Mouse (Mus musculus): Measurements from ENCODE around the gene Mbnl2. TPM values are rescaled to one million over a fixed set of nuclear protein-coding genes. Genes with fewer than 3 reads are reported as not detected.

Gene Mbnl2
- total and polyA plus RNA-seq, 3 experiments, result 5.6 to 8.6 TPM; not detected in 1

DNA sequence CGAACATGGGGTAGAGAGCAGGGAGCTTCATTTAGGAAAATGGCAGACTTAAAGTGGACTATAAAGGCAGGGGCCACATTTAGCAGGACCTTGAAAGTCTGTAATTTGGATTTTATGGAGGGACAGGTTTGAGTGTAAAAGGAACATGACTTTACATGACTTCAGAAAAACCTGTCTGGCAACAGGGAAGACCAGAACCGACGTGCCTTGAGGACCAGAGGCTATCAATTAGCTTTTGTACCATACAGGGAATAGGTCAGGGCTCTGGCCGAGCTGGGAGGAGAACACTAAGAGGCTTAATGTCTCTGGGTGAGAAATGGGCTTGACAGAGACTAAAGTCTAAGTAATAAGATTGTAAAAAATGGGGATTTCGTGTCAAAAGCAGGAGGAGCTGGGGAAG is 1.7 kb upstream of the Mbnl2 start:
- no peaks in the 10 kb centered on the region for H3K27me3 ChIP-seq (ENCODE audit: control insufficient read depth in 1 of 2, insufficient read depth in 2 of 2, low read length in 2 of 2)
- H3K79me2 ChIP-seq (ENCODE audit: control insufficient read depth, insufficient read depth, low read length, poor library complexity), result peaks cover 8% of the 10 kb centered on the region
- no peak overlapping the region for H3K4me3 ChIP-seq (ENCODE audit: control insufficient read depth in 1 of 2, insufficient read depth in 1 of 2, low read depth in 2 of 2, low read length in 2 of 2)
- no peak overlapping the region for H3K27ac ChIP-seq (ENCODE audit: control insufficient read depth, low read depth, low read length)
- H3K36me3 ChIP-seq (ENCODE audit: control insufficient read depth in 1 of 2, insufficient read depth in 2 of 2, low read length in 2 of 2), result peaks cover 0 to 3% of the 10 kb centered on the region in 2 experiments; a peak in 2 of 4 replicates
- no peak for TF ChIP-seq MEF2A (IDR thresholded peaks at IDR 0.05; ENCODE audit: extremely low read depth, insufficient replicate concordance, low read depth, low read length, poor library complexity, severe bottlenecking)
- no peak for TF ChIP-seq ZC3H11A (IDR thresholded peaks at IDR 0.05; ENCODE audit: low read depth, low read length)
- no peak for TF ChIP-seq GABPA (IDR thresholded peaks at IDR 0.05; ENCODE audit: low read depth, low read length)
- TF ChIP-seq MYC (IDR thresholded peaks at IDR 0.05; ENCODE audit: low read depth, low read length), result no peak
- no peak for TF ChIP-seq ELF1 (IDR thresholded peaks at IDR 0.05; ENCODE audit: low read depth, low read length)
- TF ChIP-seq CHD1 (IDR thresholded peaks at IDR 0.05; ENCODE audit: low read depth, low read length), result no peak
- TF ChIP-seq MAX (IDR thresholded peaks at IDR 0.05; ENCODE audit: low read length), result no peak
- no peak for TF ChIP-seq JUND (IDR thresholded peaks at IDR 0.05; ENCODE audit: low read depth, low read length)
- no peak for TF ChIP-seq CHD2 (IDR thresholded peaks at IDR 0.05; ENCODE audit: low read length)
- no peak for TF ChIP-seq ZNF384 (IDR thresholded peaks at IDR 0.05; ENCODE audit: low read depth, low read length)
- no peak for TF ChIP-seq RCOR1 (IDR thresholded peaks at IDR 0.05; ENCODE audit: low read depth, low read length)
- TF ChIP-seq KAT2A (conservative IDR thresholded peaks at IDR 0.05; ENCODE audit: low read depth, low read length), result no peak
- no peak for TF ChIP-seq NRF1 (IDR thresholded peaks at IDR 0.05; ENCODE audit: insufficient read depth, low read depth, low read length, poor library complexity, severe bottlenecking)
- TF ChIP-seq ZKSCAN1 (IDR thresholded peaks at IDR 0.05; ENCODE audit: low read depth, low read length), result no peak
- H3K9me3 ChIP-seq (replicated peaks; ENCODE audit: insufficient read depth, low read length), result no peaks in the 10 kb centered on the region
- peaks cover 5 to 6% of the 10 kb centered on the region in 2 experiments for H3K4me1 ChIP-seq (ENCODE audit: control insufficient read depth in 1 of 2, insufficient read depth in 2 of 2, low read length in 2 of 2)
- H3K9ac ChIP-seq (ENCODE audit: control insufficient read depth, low read depth, low read length, poor library complexity, severe bottlenecking), result no peak overlapping the region
- no peak for DNase-seq (ENCODE audit: low read depth, low spot score)

DNA sequence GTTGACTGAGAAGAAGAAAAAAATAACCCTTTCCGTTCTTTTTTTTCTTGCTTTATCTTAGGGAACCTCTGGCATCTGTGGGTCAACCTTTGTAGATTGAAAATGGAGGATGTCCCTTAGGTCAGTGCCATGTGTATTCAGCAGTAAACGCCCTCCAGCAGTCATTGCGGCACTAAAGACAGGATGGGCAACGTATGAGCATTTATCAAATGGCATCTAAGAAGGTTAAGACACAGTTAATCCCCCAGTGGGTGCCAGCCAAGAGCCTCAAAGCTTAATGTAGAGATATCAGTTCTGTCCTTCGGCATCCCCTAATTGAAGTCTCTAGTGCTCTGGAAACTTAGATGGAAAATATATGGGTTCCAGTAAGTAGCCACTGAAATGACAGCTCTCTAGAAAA is 723 bp upstream of the Mbnl2 start:
- no peaks in the 10 kb centered on the region for H3K27me3 ChIP-seq (ENCODE audit: control insufficient read depth in 1 of 2, insufficient read depth in 2 of 2, low read length in 2 of 2)
- TF ChIP-seq KAT2A (conservative IDR thresholded peaks at IDR 0.05; ENCODE audit: low read depth, low read length), result no peak
- no peak for TF ChIP-seq POLR2AphosphoS5 (IDR thresholded peaks at IDR 0.05; ENCODE audit: borderline replicate concordance, low read depth, low read length)
- no peak for TF ChIP-seq MXI1 (IDR thresholded peaks at IDR 0.05; ENCODE audit: low read depth, low read length)
- TF ChIP-seq MYB (IDR thresholded peaks at IDR 0.05; ENCODE audit: low read depth, low read length), result no peak
- TF ChIP-seq RCOR1 (IDR thresholded peaks at IDR 0.05; ENCODE audit: low read depth, low read length), result no peak
- TF ChIP-seq ZKSCAN1 (IDR thresholded peaks at IDR 0.05; ENCODE audit: low read depth, low read length), result no peak
- no peak for TF ChIP-seq MAFK (IDR thresholded peaks at IDR 0.05; ENCODE audit: borderline replicate concordance, low read depth, low read length)
- TF ChIP-seq TAL1 (IDR thresholded peaks at IDR 0.05; ENCODE audit: low read length), result no peak
- no peak for TF ChIP-seq GATA1 (IDR thresholded peaks at IDR 0.05; ENCODE audit: low read depth, low read length)
- no peak for TF ChIP-seq SMC3 (IDR thresholded peaks at IDR 0.05; ENCODE audit: low read depth, low read length)
- no peak for TF ChIP-seq USF2 (IDR thresholded peaks at IDR 0.05; ENCODE audit: borderline replicate concordance in 1 of 2, insufficient read depth in 1 of 2, low read depth in 1 of 2, low read length in 2 of 2)
- no peak for TF ChIP-seq NELFE (IDR thresholded peaks at IDR 0.05; ENCODE audit: low read depth, low read length)
- TF ChIP-seq NRF1 (IDR thresholded peaks at IDR 0.05; ENCODE audit: insufficient read depth, low read depth, low read length, poor library complexity, severe bottlenecking), result no peak
- TF ChIP-seq MAX (IDR thresholded peaks at IDR 0.05; ENCODE audit: low read length), result no peak
- TF ChIP-seq SIN3A (IDR thresholded peaks at IDR 0.05; ENCODE audit: low read length), result no peak
- TF ChIP-seq USF1 (IDR thresholded peaks at IDR 0.05; ENCODE audit: low read depth, low read length), result no peak
- no peak for TF ChIP-seq TBP (IDR thresholded peaks at IDR 0.05; ENCODE audit: low read depth, low read length)
- H3K9me3 ChIP-seq (replicated peaks; ENCODE audit: insufficient read depth, low read length), result no peaks in the 10 kb centered on the region
- H3K36me3 ChIP-seq (ENCODE audit: control insufficient read depth in 1 of 2, insufficient read depth in 2 of 2, low read length in 2 of 2), result peaks cover 0 to 7% of the 10 kb centered on the region in 2 experiments; a peak in 2 of 4 replicates
- H3K79me2 ChIP-seq (ENCODE audit: control insufficient read depth, insufficient read depth, low read length, poor library complexity), result peaks cover 16% of the 10 kb centered on the region
- H3K9ac ChIP-seq (ENCODE audit: control insufficient read depth, low read depth, low read length, poor library complexity, severe bottlenecking), result peak overlapping the region; percentile 51; the same call in 1 of the 2 replicates
- no peak overlapping the region for H3K27ac ChIP-seq (ENCODE audit: control insufficient read depth, low read depth, low read length)
- H3K4me3 ChIP-seq (ENCODE audit: control insufficient read depth in 1 of 2, insufficient read depth in 1 of 2, low read depth in 2 of 2, low read length in 2 of 2), result peak overlapping the region; percentile 55 to 71
- no peak for DNase-seq (ENCODE audit: low read depth, low spot score)
- peaks cover 7 to 12% of the 10 kb centered on the region in 2 experiments for H3K4me1 ChIP-seq (ENCODE audit: control insufficient read depth in 1 of 2, insufficient read depth in 2 of 2, low read length in 2 of 2)

Data from MEL (cell line).